Comparison of ENCODE assay signal across 8 mouse cellular contexts in the genomic region with DNA sequence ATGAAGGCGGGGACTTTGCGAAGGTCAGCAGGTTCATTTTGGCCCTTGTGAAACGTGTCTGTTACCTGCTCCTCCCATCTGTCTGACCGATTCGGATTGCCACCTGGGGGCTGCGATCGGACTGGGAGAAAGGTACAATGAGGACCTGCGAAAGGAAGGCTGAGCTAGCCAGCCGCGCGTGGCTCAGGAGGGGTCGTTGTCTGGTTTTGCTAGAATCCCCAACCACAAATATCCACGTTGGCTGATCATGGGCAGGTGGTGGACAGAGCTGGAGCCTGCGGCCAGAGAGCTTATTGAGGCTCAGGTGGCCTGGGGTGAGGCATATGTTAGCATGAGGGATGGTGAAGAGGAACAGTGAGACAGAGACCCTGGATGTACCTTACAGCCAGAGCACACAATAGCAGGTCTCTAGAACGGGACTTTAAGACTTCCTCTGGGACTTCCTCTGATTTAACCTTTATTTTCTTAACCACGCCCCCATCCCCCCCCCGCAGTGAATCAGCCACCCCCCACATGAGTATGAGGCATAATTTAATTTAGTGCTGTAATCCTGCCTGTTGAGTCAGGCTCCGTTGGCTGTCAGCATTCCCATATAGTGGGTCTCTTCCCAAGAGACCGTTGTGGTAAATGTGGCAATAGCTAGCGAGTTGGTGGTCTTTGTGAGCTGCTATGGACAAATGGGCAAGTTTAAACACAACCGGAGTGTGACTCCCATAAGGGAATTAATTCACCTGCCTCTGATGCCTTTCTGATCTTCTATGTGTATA. TPM values are rescaled to one million over a fixed set of nuclear protein-coding genes. Genes with fewer than 3 reads are reported as not detected.
DNase-seq lines count a peak whose midpoint lies in the region; ATAC-seq lines count a peak whose summit lies in the region.

No protein-coding gene starts in this region.

- ATAC-seq in kidney, embryonic 15.5 days (replicated peaks; ENCODE audit: low FRiP score): peak; percentile 15; the same call in 1 of the 2 replicates
- ATAC-seq in forebrain, embryonic 12.5 days (ENCODE audit: low FRiP score): peak; percentile 56
- no peak; the same call in 1 of the 2 replicates for ATAC-seq in liver, embryonic 12.5 days
- no peak for ATAC-seq in CD4-positive, CD25-positive, alpha-beta regulatory T cell, adult 4 months

- WGBS in kidney, embryonic 15.5 days: 8% methylated on average over 21 of the region's 21 CpGs
- WGBS in forebrain, embryonic 12.5 days: 9% methylated on average over 21 of the region's 21 CpGs
- WGBS in liver, embryonic 12.5 days (ENCODE audit: insufficient replicate concordance): 8% methylated on average over 21 of the region's 21 CpGs

- no peak for DNase-seq in kidney, postnatal 25 days
- DNase-seq in adrenal gland, postnatal 36 days: peak; percentile 17 to 29
- no peak for DNase-seq in gastrocnemius, adult 18-20 months (ENCODE audit: low spot score)
- no peak for DNase-seq in layer of hippocampus, postnatal 25 days (ENCODE audit: extremely low spot score in 1 of 2, low spot score in 1 of 2)

- H3K27ac ChIP-seq in kidney, embryonic 15.5 days: peak overlapping the region; percentile 94
- H3K27ac ChIP-seq in forebrain, embryonic 12.5 days: peak overlapping the region; percentile 85
- no peak overlapping the region for H3K27ac ChIP-seq in liver, embryonic 12.5 days

- peak overlapping the region; percentile 95 for H3K9ac ChIP-seq in kidney, embryonic 15.5 days
- peak overlapping the region; percentile 86 for H3K9ac ChIP-seq in forebrain, embryonic 12.5 days
- H3K9ac ChIP-seq in liver, embryonic 12.5 days: peak overlapping the region; percentile 66

- H3K9me3 ChIP-seq in kidney, embryonic 15.5 days (replicated peaks): no peaks in the 10 kb centered on the region
- no peaks in the 10 kb centered on the region for H3K9me3 ChIP-seq in forebrain, embryonic 12.5 days
- no peaks in the 10 kb centered on the region for H3K9me3 ChIP-seq in liver, embryonic 12.5 days (replicated peaks)

- H3K27me3 ChIP-seq in kidney, embryonic 15.5 days: no peaks in the 10 kb centered on the region
- no peaks in the 10 kb centered on the region for H3K27me3 ChIP-seq in forebrain, embryonic 12.5 days
- peaks cover 41% of the 10 kb centered on the region for H3K27me3 ChIP-seq in liver, embryonic 12.5 days (replicated peaks)

- peaks cover 63% of the 10 kb centered on the region for H3K4me1 ChIP-seq in kidney, embryonic 15.5 days
- H3K4me1 ChIP-seq in forebrain, embryonic 12.5 days: peaks cover 28% of the 10 kb centered on the region
- no peaks in the 10 kb centered on the region for H3K4me1 ChIP-seq in liver, embryonic 12.5 days

- H3K4me2 ChIP-seq in kidney, embryonic 15.5 days: peak overlapping the region; percentile 93
- H3K4me2 ChIP-seq in forebrain, embryonic 12.5 days: peak overlapping the region; percentile 89
- peak overlapping the region; percentile 58 for H3K4me2 ChIP-seq in liver, embryonic 12.5 days

- no peaks in the 10 kb centered on the region for H3K36me3 ChIP-seq in kidney, embryonic 15.5 days
- H3K36me3 ChIP-seq in forebrain, embryonic 12.5 days (replicated peaks): no peaks in the 10 kb centered on the region
- H3K36me3 ChIP-seq in liver, embryonic 12.5 days: no peaks in the 10 kb centered on the region

- peak overlapping the region; percentile 91 for H3K4me3 ChIP-seq in kidney, embryonic 15.5 days (replicated peaks)
- H3K4me3 ChIP-seq in forebrain, embryonic 12.5 days (replicated peaks): peak overlapping the region; percentile 83
- H3K4me3 ChIP-seq in liver, embryonic 12.5 days: peak overlapping the region; percentile 57

RNA-seq across cellular contexts. Expression of gene Zfp697, which starts 0.9 kb away (rescaled TPM):
- polyA plus RNA-seq in kidney, embryonic 15.5 days (2015; fragmentation: Nextera tagmentation; extraction: Ambion mirVana): 14.4 and 16.6 TPM in 2 replicates
- 1 to 10 TPM; 5.1 to 5.8 TPM for total RNA-seq in adrenal gland, postnatal 36 days (2021)
- 8.8 and 9.8 TPM in 2 replicates for polyA plus RNA-seq in forebrain, embryonic 12.5 days (2016; fragmentation: Nextera tagmentation; extraction: Ambion mirVana)
- polyA plus RNA-seq in liver, embryonic 12.5 days (2016; fragmentation: Nextera tagmentation; extraction: Ambion mirVana): 3.9 TPM in 2 replicates
- polyA plus RNA-seq in CD4-positive, CD25-positive, alpha-beta regulatory T cell, adult 4 months (2017; shearing (Covaris generic)): not detected
- total RNA-seq in gastrocnemius, adult 18-20 months (2021): 1 to 10 TPM in 1 of 2 experiments, under 1 TPM in 1; 0.78 to 2.0 TPM
- total RNA-seq in layer of hippocampus, postnatal 25 days (2021): 10 to 100 TPM; 24.0 to 27.7 TPM

RNA-seq across cellular contexts. Expression of gene Phgdh, which starts 43.4 kb away (rescaled TPM):
- 485 and 491 TPM in 2 replicates for polyA plus RNA-seq in kidney, embryonic 15.5 days (2015; fragmentation: Nextera tagmentation; extraction: Ambion mirVana)
- 10 to 100 TPM; 14.7 to 16.0 TPM for total RNA-seq in adrenal gland, postnatal 36 days (2021)
- polyA plus RNA-seq in forebrain, embryonic 12.5 days (2016; fragmentation: Nextera tagmentation; extraction: Ambion mirVana): 274 and 277 TPM in 2 replicates
- polyA plus RNA-seq in liver, embryonic 12.5 days (2016; fragmentation: Nextera tagmentation; extraction: Ambion mirVana): 348 and 381 TPM in 2 replicates
- 100 to 1,000 TPM in 1 of 2 experiments, 10 to 100 TPM in 1; 98.0 to 189 TPM for polyA plus RNA-seq in CD4-positive, CD25-positive, alpha-beta regulatory T cell, adult 4 months (2017; shearing (Covaris generic))
- 1 to 10 TPM; 1.5 to 2.3 TPM for total RNA-seq in gastrocnemius, adult 18-20 months (2021)
- 10 to 100 TPM; 67.5 to 79.6 TPM for total RNA-seq in layer of hippocampus, postnatal 25 days (2021)

Comparison
In these comparisons a context has a peak if more than half of its experiments do, and no peak if none do; other contexts are left out.
1. ATAC-seq: peak in kidney, embryonic 15.5 days (single experiment) and forebrain, embryonic 12.5 days (single experiment); none in liver, embryonic 12.5 days (single experiment) and CD4-positive, CD25-positive, alpha-beta regulatory T cell, adult 4 months (single experiment).
2. DNase-seq: peak in adrenal gland, postnatal 36 days (2 of 2); none in kidney, postnatal 25 days (0 of 2), gastrocnemius, adult 18-20 months (single experiment) and layer of hippocampus, postnatal 25 days (0 of 2).
3. Peak in every context shown above with its lines, with median percentiles within 50 percentile points of each other: H3K4me2 ChIP-seq, H3K4me3 ChIP-seq and H3K9ac ChIP-seq.